Mouse (Mus musculus): ENCODE results near the gene Lypla2. TPM values are rescaled to one million over a fixed set of nuclear protein-coding genes. Genes with fewer than 3 reads are reported as not detected.

Gene Lypla2
- polyA plus RNA-seq, 1 experiment from 2014 or later = 161 TPM

- no peak for ATAC-seq (ENCODE audit: insufficient read depth, low FRiP score, low TSS enrichment)
- Histone ChIP-seq H3K27me3 (ENCODE audit: control insufficient read depth, insufficient read depth, low read length) (no peaks in the 10 kb centered on the region), H3K36me3 (ENCODE audit: control insufficient read depth, insufficient read depth, low read length) (peaks cover 31% of the 10 kb centered on the region), H3K4me1 (ENCODE audit: control insufficient read depth, insufficient read depth, low read length) (peaks cover 16% of the 10 kb centered on the region), H3K4me2 (ENCODE audit: low read depth) (no peak overlapping the region), H3K4me3 (ENCODE audit: low read depth, low read length) (no peak overlapping the region), H3K9me3 (ENCODE audit: control insufficient read depth, low read length) (no peaks in the 10 kb centered on the region), H3K9ac (ENCODE audit: low read length) (no peak overlapping the region), H3K27ac (ENCODE audit: low read depth, low read length) (no peak overlapping the region)
- whole genome bisulfite sequencing = 76% methylated on average over 17 of the region's 19 CpGs
- DNase-seq (ENCODE audit: low spot score) = no peak
These were observed 4.1 kb downstream of the Lypla2 start for GRCm38 (mm10) chr4:135968271-135968869.

- whole genome bisulfite sequencing = 89% methylated on average over 18 of the region's 18 CpGs
- DNase-seq (ENCODE audit: low spot score) (no peak), ATAC-seq (ENCODE audit: insufficient read depth, low FRiP score, low TSS enrichment) (no peak)
- H3K27ac ChIP-seq (ENCODE audit: low read depth, low read length) = no peak overlapping the region
- H3K9ac ChIP-seq (ENCODE audit: low read length) = no peak overlapping the region
- H3K4me1 ChIP-seq (ENCODE audit: control insufficient read depth, insufficient read depth, low read length) = peaks cover 16% of the 10 kb centered on the region
- no peaks in the 10 kb centered on the region for H3K27me3 ChIP-seq (ENCODE audit: control insufficient read depth, insufficient read depth, low read length)
- H3K36me3 ChIP-seq (ENCODE audit: control insufficient read depth, insufficient read depth, low read length) = peaks cover 31% of the 10 kb centered on the region
- H3K4me2 ChIP-seq (ENCODE audit: low read depth) = no peak overlapping the region
- H3K9me3 ChIP-seq (ENCODE audit: control insufficient read depth, low read length) = no peaks in the 10 kb centered on the region
- no peak overlapping the region for H3K4me3 ChIP-seq (ENCODE audit: low read depth, low read length)
These were observed 5.2 kb downstream of the Lypla2 start for GRCm38 (mm10) chr4:135967086-135967760.

GRCm38 (mm10) chr4:135966283-135966682 lies 6.1 kb downstream of the Lypla2 start:
- H3K4me2 ChIP-seq (ENCODE audit: low read depth) = no peak overlapping the region
- peaks cover 11% of the 10 kb centered on the region for H3K4me1 ChIP-seq (ENCODE audit: control insufficient read depth, insufficient read depth, low read length)
- DNase-seq (ENCODE audit: low spot score) (no peak), ATAC-seq (ENCODE audit: insufficient read depth, low FRiP score, low TSS enrichment) (no peak)
- H3K36me3 ChIP-seq (ENCODE audit: control insufficient read depth, insufficient read depth, low read length) = peaks cover 31% of the 10 kb centered on the region
- 92% methylated on average over 16 of the region's 16 CpGs for WGBS
- no peak overlapping the region for H3K9ac ChIP-seq (ENCODE audit: low read length)
- H3K4me3 ChIP-seq (ENCODE audit: low read depth, low read length) = no peak overlapping the region
- H3K27me3 ChIP-seq (ENCODE audit: control insufficient read depth, insufficient read depth, low read length) = no peaks in the 10 kb centered on the region
- H3K27ac ChIP-seq (ENCODE audit: low read depth, low read length) = no peak overlapping the region
- H3K9me3 ChIP-seq (ENCODE audit: control insufficient read depth, low read length) = no peaks in the 10 kb centered on the region

GRCm38 (mm10) chr4:135965113-135965512 lies 7.3 kb downstream of the Lypla2 start:
- no peak overlapping the region for H3K4me2 ChIP-seq (ENCODE audit: low read depth)
- DNase-seq (ENCODE audit: low spot score) (no peak), ATAC-seq (ENCODE audit: insufficient read depth, low FRiP score, low TSS enrichment) (no peak)
- H3K27ac ChIP-seq (ENCODE audit: low read depth, low read length) = no peak overlapping the region
- no peak overlapping the region for H3K9ac ChIP-seq (ENCODE audit: low read length)
- peaks cover 28% of the 10 kb centered on the region for H3K36me3 ChIP-seq (ENCODE audit: control insufficient read depth, insufficient read depth, low read length)
- 86% methylated on average over 9 of the region's 9 CpGs for WGBS
- no peaks in the 10 kb centered on the region for H3K9me3 ChIP-seq (ENCODE audit: control insufficient read depth, low read length)
- no peaks in the 10 kb centered on the region for H3K27me3 ChIP-seq (ENCODE audit: control insufficient read depth, insufficient read depth, low read length)
- H3K4me3 ChIP-seq (ENCODE audit: low read depth, low read length) = no peak overlapping the region
- peaks cover 8% of the 10 kb centered on the region for H3K4me1 ChIP-seq (ENCODE audit: control insufficient read depth, insufficient read depth, low read length)

GRCm38 (mm10) chr4:135964426-135964825 lies 8.0 kb downstream of the Lypla2 start:
- Histone ChIP-seq H3K27ac (ENCODE audit: low read depth, low read length) (no peak overlapping the region), H3K36me3 (ENCODE audit: control insufficient read depth, insufficient read depth, low read length) (peaks cover 23% of the 10 kb centered on the region), H3K4me2 (ENCODE audit: low read depth) (peak overlapping the region; percentile 93), H3K9me3 (ENCODE audit: control insufficient read depth, low read length) (no peaks in the 10 kb centered on the region), H3K4me3 (ENCODE audit: low read depth, low read length) (peak overlapping the region; percentile 70), H3K4me1 (ENCODE audit: control insufficient read depth, insufficient read depth, low read length) (peaks cover 8% of the 10 kb centered on the region), H3K9ac (ENCODE audit: low read length) (peak overlapping the region; percentile 83), H3K27me3 (ENCODE audit: control insufficient read depth, insufficient read depth, low read length) (no peaks in the 10 kb centered on the region)
- DNase-seq (ENCODE audit: low spot score) (no peak), ATAC-seq (ENCODE audit: insufficient read depth, low FRiP score, low TSS enrichment) (no peak)
- WGBS = 5% methylated on average over 12 of the region's 12 CpGs

GRCm38 (mm10) chr4:135963457-135964193 lies 8.8 kb downstream of the Lypla2 start, which contains the start of gene Gale:
Gene Gale, plus strand, starts transcription at chr4:135963727.
- Histone ChIP-seq H3K4me1 (ENCODE audit: control insufficient read depth, insufficient read depth, low read length) (peaks cover 8% of the 10 kb centered on the region), H3K4me2 (ENCODE audit: low read depth) (peak within 1 kb of the TSS; percentile 93), H3K4me3 (ENCODE audit: low read depth, low read length) (peak within 1 kb of the TSS; percentile 70), H3K27me3 (ENCODE audit: control insufficient read depth, insufficient read depth, low read length) (no peaks in the 10 kb centered on the region), H3K9ac (ENCODE audit: low read length) (peak within 1 kb of the TSS; percentile 83), H3K9me3 (ENCODE audit: control insufficient read depth, low read length) (no peaks in the 10 kb centered on the region), H3K36me3 (ENCODE audit: control insufficient read depth, insufficient read depth, low read length) (peaks cover 17% of the 10 kb centered on the region), H3K27ac (ENCODE audit: low read depth, low read length) (peak within 1 kb of the TSS; percentile 60)
- DNase-seq (ENCODE audit: low spot score) (peak; percentile 97), ATAC-seq (ENCODE audit: insufficient read depth, low FRiP score, low TSS enrichment) (peak; percentile 83)
- 0% methylated on average over 56 of the region's 56 CpGs for WGBS

- peak overlapping the region; percentile 83 for H3K9ac ChIP-seq (ENCODE audit: low read length)
- H3K9me3 ChIP-seq (ENCODE audit: control insufficient read depth, low read length) = no peaks in the 10 kb centered on the region
- WGBS = 5% methylated on average over 15 of the region's 15 CpGs
- H3K27ac ChIP-seq (ENCODE audit: low read depth, low read length) = peak overlapping the region; percentile 56
- H3K4me2 ChIP-seq (ENCODE audit: low read depth) = peak overlapping the region; percentile 93
- H3K4me1 ChIP-seq (ENCODE audit: control insufficient read depth, insufficient read depth, low read length) = peaks cover 8% of the 10 kb centered on the region
- peak overlapping the region; percentile 70 for H3K4me3 ChIP-seq (ENCODE audit: low read depth, low read length)
- ATAC-seq (ENCODE audit: insufficient read depth, low FRiP score, low TSS enrichment) = 0 out of 2 replicates have a peak, but pooled peaks have one; percentile 8
- no peak for DNase-seq (ENCODE audit: low spot score)
- H3K27me3 ChIP-seq (ENCODE audit: control insufficient read depth, insufficient read depth, low read length) = no peaks in the 10 kb centered on the region
- H3K36me3 ChIP-seq (ENCODE audit: control insufficient read depth, insufficient read depth, low read length) = peaks cover 12% of the 10 kb centered on the region
These were observed 9.5 kb downstream of the Lypla2 start for GRCm38 (mm10) chr4:135962946-135963345.

GRCm38 (mm10) chr4:135962198-135962597 lies 10.2 kb downstream of the Lypla2 start:
- no peak overlapping the region for H3K4me3 ChIP-seq (ENCODE audit: low read depth, low read length)
- H3K36me3 ChIP-seq (ENCODE audit: control insufficient read depth, insufficient read depth, low read length) = peaks cover 6% of the 10 kb centered on the region
- no peaks in the 10 kb centered on the region for H3K9me3 ChIP-seq (ENCODE audit: control insufficient read depth, low read length)

More at GRCm38 (mm10) chr4:135962198-135962597, 10.2 kb downstream of the Lypla2 start:
- WGBS = 88% methylated on average over 7 of the region's 7 CpGs
- DNase-seq (ENCODE audit: low spot score) (no peak), ATAC-seq (ENCODE audit: insufficient read depth, low FRiP score, low TSS enrichment) (no peak)
- Histone ChIP-seq H3K27ac (ENCODE audit: low read depth, low read length) (no peak overlapping the region), H3K9ac (ENCODE audit: low read length) (no peak overlapping the region), H3K27me3 (ENCODE audit: control insufficient read depth, insufficient read depth, low read length) (no peaks in the 10 kb centered on the region), H3K4me2 (ENCODE audit: low read depth) (no peak overlapping the region), H3K4me1 (ENCODE audit: control insufficient read depth, insufficient read depth, low read length) (peaks cover 8% of the 10 kb centered on the region)

Data from neural tube, embryonic 11.5 days (tissue).